Mouse (Mus musculus) activated CD4-positive, CD25-positive, alpha-beta regulatory T cell, adult 4 months (primary cell): ENCODE results near the gene Gm19684. TPM values are rescaled to one million over a fixed set of nuclear protein-coding genes. Genes with fewer than 3 reads are reported as not detected.
"Not testable (repeated sequence)": the region's sequence is repeated elsewhere in the genome, so short reads cannot be mapped to it uniquely, and the experiment has no call there.

ENCODE experiments used
- ATAC-seq: one replicate; pipeline ENCODE4 v1.8.0; 2017
- polyA plus RNA-seq, 2 experiments: library from polyadenylated mRNA; unstranded; fragments of 100-300 nt; shearing (Covaris generic); gene quantifications; one replicate each; pipeline ENCODE4 v1.2.1; 2017

Gene Gm19684
- polyA plus RNA-seq, 2 experiments from 2014 or later = 0.70 to 4.4 TPM

GRCm38 (mm10) chr17:36131516-36132265, 10.2 kb downstream of the Gm19684 start:
- ATAC-seq = no peak

- not testable (repeated sequence) for ATAC-seq
These were observed 14.1 kb downstream of the Gm19684 start for GRCm38 (mm10) chr17:36135421-36136231.

- not testable (repeated sequence) for ATAC-seq
These were observed 14.9 kb downstream of the Gm19684 start for GRCm38 (mm10) chr17:36136299-36136848.

DNA sequence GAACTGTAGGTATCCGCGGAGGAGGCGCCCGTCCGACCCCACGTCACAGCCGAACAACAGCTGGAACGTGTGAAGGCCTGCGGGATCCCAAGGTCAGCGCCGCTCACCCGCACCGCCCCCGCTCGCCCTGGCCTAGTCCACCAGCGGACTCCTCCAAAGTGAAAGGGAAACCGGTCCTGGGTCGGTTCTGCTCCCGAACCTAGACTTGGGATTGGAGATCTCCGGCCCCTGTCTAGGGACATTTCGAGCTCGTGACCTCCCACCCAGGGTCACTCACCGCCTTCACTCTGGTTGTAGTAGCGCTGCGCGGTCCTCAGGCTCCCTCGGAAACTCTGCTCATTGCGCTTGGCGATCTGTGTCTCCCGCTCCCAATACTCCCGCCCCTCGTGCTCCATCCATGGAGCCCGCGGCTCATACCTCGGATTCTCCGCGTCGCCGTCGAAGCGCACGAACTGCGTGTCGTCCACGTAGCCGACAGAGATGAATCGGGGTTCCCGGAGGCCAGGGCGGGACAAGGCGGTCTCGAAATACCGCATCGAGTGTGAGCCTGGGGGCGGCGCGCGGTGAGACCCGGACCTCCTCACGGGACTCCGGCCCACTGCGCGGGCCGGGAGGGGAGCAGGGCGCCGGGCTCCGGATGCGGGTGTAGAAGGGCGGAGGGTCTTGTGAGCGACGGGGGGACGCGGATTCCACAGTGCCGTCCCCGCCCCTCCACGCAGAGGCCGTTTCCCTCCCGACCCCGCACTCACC, 23.8 kb downstream of the Gm19684 start:
- peak; percentile 69 for ATAC-seq

GRCm38 (mm10) chr17:36145861-36146156, 24.3 kb downstream of the Gm19684 start:
- not testable (repeated sequence) for ATAC-seq

DNA sequence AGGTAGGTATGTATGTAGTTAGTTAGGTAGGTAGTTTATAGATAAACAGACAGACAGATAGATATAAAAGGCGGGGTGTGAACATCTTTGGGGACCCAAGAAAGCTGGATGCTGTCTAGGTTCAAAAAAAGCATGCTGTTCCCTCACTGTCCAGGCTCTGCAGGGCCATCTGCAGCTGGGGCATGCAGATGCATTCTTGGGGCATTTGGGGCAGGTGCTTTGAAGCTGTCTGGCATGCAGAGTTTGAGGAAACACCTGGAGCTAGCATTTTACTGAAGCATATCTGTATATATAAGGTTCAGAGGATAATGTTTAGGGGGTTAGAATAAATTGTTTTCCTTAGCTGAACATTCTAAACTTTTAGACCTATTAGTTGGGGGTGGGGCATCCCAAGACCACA, 25.5 kb downstream of the Gm19684 start:
- not testable (repeated sequence) for ATAC-seq

DNA sequence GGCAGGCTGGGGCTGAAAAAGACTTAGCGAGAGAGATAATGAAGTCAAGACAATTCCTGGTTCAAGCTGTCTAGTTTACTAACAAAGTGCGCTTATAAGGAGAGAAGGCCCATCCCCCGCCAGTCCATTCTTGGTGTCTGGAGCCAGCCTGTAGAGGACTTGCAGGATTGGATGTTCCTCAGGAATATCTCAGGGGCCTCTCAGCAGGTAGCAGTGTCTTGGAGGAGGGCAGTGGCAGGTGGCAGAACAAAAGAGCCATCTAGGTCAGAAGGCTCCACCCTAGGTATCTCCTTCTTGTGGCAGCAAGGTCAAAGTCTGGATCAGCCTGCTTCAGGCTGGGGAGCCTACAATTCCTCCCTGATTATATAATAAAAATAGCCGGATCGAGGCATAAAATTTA, 27.0 kb downstream of the Gm19684 start:
- not testable (repeated sequence) for ATAC-seq

DNA sequence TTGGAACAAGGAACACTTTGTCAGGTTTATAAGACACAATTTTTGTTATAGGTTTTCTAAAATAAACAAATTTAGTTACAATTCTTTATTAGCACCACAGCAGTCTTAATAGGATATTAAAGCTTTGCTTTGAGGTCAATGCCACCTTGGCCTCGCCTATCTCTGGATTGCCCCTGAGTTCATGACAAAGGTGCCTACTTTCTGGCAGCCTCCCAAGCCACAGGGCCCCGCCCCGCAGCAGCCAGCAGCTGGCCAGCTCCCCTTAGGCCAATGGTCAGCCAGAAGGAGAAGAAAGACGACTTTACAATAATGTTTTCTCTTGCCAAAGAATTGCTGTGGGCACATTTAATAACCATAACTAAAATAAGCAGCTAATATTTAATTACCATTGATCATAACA, 29.7 kb downstream of the Gm19684 start:
- ATAC-seq = not testable (repeated sequence)

DNA sequence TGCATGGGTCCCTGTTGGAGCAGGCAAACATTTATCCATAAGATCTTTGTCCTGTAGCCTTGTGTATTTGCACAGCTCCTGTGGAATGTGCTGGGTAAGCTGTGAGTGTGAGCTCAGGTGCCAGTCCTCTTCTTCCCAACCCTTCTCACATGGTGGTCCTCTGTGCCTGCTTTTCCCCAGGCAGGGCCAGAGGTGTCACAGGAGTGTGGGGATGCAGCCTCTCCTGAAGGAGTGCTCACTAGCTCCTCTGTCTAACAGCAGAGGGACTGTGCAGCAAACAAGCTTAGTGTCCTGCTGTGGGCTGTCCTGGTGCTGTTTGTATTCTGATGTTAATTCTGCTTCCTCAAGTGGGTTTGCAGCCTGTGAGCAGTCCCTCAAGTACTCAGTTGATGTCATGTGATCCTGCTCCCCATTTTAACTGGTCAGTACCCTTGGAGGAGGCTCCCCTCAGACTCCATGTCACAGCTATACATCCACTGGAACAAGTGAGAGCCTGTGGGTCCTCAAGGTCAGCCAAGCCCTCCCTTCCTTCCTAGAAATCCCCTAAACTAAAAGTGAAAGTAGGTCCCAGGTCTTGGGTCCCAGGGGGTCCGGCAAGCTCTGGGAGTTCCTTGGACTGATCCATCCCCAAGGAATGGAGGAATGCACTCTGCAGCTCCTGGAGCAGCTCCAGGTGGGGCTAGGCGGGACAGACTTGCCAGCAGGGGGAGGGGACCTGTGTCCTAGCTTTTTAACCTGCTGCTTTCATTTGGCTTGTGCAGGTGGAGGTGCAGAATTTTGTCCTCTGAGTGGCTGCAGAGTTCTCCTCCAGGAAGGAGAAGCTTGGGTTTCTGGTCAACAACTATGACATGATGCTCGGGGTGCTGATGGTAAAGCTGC, 33.0 kb downstream of the Gm19684 start:
- no peak for ATAC-seq

- not testable (repeated sequence) for ATAC-seq
These were observed 36.3 kb downstream of the Gm19684 start for GRCm38 (mm10) chr17:36157782-36158181.

GRCm38 (mm10) chr17:36158264-36158663, 36.8 kb downstream of the Gm19684 start:
- not testable (repeated sequence) for ATAC-seq

- no peak for ATAC-seq
These were observed 39.9 kb downstream of the Gm19684 start for GRCm38 (mm10) chr17:36161129-36162051.

DNA sequence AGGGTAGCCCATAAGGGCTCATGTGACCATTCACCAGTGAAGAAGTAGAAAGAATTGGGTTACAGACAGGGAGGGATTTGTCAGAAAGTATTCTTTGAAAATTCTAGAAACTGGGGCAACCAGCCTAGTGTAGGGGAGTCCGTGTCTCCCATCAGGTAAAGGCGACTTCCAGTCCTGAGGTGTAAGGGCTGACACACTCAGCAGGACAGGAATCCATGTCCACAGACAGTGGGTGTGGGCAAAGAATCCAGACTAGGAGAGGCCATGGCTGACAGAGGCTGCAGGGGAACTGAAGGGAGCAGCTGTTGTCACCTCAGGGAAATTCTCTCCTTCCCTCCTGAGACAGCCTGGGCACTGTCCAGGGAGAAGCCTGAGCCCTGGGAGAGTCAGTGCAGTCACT, 45.4 kb downstream of the Gm19684 start:
- not testable (repeated sequence) for ATAC-seq

DNA sequence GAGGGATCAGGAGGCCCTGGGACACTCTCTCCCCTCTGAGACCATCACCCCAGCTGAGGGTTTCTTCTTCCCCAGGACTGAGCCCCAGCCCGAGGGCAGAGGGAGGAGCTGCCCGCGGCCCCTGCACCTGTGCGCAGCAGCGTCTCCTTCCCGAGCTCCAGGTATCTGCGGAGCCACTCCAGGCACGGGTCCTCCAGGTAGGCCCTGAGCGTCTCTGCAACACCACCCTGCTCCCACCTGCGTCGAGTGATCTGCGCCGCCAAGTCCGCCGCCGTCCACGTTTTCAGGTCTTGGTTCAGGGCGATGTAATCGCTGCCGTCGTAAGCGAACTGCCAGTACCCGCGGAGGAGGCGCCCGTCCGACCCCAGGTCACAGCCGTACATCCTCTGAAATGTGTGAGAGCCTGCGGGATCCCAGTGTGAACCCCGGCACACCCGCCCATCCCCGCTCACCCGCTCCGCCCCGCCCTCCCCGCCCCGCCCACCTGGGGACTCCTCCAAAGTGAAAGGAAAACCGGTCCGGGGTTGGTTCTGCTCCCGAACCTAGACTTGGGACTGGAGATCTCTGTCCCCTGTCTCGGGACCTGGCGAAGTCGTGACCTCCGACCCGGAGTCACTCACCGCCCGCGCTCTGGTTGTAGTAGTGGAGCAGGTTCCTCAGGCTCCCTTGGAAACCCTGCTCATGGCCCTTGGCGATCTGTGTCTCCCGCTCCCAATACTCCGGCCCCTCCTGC, 46.0 kb downstream of the Gm19684 start:
- peak; percentile 72 for ATAC-seq

GRCm38 (mm10) chr17:36168039-36168652, 46.7 kb downstream of the Gm19684 start, which contains the start of gene Gm8909:
Gene Gm8909, minus strand, starts transcription at chr17:36168537.
- no peak for ATAC-seq

DNA sequence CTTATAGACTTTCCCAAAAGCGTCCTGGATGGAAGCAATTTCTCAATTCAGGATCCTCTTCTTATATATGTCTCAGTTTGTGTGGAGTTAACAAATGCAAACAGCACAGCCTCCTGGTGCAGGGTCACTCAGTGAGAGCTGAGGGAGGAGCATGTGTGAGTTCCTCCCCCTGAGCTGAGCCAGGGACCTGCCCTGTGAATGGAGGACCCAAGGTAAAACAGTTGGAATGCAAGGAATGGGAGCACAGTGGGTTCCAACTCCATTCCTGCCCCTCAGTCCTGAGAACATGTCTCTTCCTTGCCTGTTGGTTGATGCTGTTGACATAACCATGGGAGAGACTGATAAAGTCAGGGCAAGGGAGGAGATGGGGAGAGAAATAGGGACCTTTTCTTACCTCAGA, 47.6 kb downstream of the Gm19684 start:
- not testable (repeated sequence) for ATAC-seq

DNA sequence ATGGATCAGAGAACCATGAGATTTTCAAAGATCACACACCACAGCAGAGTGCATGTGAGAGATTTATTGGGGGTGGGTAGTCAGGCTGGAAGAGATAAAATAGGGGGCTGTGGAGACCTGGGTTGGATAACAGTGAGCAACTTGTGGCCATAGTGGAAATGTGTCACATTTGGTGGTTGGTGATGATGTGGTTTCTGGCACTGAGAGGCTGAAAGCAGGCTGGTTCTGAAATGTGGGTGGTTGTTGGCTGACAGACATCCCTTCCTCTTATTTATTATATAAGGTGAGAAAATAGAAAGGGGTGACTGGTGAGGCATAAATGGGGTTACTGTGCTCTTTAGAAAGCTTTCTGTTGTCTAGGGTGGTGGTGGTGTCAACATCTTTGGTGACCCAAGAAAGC, 48.3 kb downstream of the Gm19684 start:
- no peak for ATAC-seq

DNA sequence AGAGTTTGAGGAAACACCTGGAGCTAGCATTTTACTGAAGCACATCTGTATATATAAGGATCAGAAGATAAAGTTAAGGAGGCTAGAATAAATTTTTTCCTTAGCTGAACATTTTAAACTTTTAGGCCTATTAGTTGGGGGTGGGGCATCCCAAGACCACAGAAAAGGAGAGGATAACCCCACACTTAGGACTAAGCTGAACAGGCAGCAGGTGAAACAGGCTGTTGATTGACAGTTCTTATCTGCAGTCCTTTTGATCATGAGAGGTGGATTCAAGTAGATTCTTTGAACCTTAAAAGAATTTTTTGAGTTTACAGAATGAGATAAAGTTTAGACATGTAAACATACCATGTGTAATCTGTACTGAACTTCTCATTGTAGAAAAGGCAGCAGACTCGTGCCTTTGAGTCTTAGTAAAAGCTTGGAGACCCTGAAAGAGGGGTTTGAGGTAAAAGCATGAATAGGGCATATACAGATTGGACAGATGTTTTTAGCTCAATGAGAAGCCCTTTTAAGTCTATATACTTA, 48.9 kb downstream of the Gm19684 start:
- ATAC-seq = no peak

GRCm38 (mm10) chr17:36176132-36176531, 54.7 kb downstream of the Gm19684 start:
- not testable (repeated sequence) for ATAC-seq
